Mouse (Mus musculus): ENCODE measurements around the gene Rnd3. TPM values are rescaled to one million over a fixed set of nuclear protein-coding genes. Genes with fewer than 3 reads are reported as not detected.

Gene Rnd3
- polyA plus RNA-seq (2012; rRNA removed), result 26.7 and 27.7 TPM in 2 replicates

DNA sequence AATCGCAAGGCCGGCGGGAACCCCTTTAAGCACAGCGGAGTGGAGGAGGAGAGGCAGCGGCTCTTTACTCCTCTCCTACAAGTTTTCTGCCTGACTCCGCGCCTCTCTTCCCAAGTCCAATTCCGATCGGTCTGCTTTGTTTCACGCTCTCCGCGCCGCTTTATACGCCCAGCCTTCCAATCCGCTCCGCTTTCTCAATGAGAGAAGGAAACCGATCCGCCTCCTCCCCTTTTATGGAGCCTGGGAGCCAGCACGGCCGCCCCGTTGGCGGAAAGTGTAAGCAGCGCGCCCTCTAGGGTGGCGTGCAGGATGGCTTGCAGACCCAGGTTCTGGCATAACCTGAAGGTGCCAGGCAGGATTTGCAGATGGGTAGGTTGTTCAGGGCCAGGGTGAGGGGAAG is at the start of gene Rnd3:
Gene Rnd3 (minus strand): TSS at position 137 of the 400 bp plus-strand sequence.
- peak; percentile 86 to 96 for DNase-seq (ENCODE audit: extremely low spot score in 1 of 2, low spot score in 1 of 2)

DNA sequence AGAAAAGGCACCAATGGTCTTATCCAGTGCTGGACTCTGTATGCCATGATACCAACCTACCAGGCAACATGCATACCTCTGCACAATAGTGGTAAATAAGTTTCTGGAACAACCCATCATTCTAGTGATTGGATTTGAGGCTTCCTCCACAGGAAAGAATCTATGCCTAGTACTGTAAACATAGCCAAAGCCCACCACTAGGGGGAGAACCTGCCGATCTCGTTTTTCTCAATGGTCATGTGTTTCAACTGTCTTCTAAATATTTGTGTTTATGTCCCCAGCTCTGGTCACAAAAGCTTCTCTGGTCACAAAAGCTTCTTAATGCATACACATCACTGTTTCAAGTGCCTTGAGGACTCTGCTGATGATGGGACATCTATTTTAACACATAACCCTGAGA is 43.4 kb upstream of the Rnd3 start:
- no peak for DNase-seq (ENCODE audit: extremely low spot score in 1 of 2, low spot score in 1 of 2)

DNA sequence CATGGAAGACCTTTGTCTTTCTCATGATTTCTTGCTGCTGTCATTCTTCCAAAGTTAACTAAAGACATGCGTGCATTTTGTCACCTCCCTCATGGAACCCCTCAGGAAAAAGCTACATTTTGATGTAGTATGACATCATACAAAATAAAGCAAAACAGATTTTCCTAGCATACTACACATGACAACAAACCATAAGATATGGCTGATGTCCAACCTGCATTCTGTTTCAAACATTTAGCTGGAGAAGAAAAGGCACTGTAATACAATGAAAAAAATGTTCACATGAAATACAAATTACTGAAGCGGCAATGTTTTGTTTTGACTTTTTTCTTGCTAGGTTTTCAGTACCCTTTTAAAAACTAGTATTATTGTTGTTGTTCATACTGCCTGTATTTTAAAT is 36.9 kb upstream of the Rnd3 start:
- no peak for DNase-seq (ENCODE audit: extremely low spot score in 1 of 2, low spot score in 1 of 2)

DNA sequence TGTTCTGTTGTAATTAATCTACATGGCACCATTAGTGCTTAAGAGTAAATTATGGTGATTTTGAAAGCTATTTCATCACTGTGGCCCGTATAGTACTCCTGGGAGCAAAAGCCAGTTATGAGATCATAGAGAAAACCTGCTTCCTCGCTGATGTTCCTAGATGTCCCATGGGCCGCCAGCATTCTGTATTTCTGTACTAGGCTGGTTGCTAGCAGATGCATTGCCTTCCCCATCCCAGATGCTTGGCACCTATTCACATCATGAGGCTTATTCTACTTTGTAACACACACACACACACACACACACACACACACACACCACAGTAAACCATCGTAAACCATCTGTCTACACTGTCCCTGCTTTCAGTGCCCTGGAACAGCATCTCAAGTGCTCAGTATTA is 34.1 kb upstream of the Rnd3 start:
- DNase-seq (ENCODE audit: extremely low spot score in 1 of 2, low spot score in 1 of 2), result no peak

DNA sequence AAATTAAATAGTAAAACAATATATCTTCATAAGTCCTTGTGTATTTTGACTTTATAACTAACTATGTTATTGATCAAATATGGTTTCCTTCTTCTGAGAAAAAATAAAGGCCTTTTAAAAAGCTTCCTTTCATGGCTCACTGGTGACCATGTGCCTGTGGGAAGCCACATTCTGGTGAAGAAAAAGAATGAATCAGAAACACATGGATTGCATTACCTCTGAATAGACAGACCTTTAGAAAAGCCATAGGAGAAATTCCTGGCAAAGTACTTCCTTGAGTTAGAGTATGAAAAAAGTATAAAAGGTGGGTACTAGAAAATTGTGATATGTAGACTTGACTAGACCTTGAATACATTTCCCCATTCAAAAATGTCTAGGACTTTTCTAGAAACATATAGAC is 32.5 kb upstream of the Rnd3 start:
- no peak for DNase-seq (ENCODE audit: extremely low spot score in 1 of 2, low spot score in 1 of 2)

DNA sequence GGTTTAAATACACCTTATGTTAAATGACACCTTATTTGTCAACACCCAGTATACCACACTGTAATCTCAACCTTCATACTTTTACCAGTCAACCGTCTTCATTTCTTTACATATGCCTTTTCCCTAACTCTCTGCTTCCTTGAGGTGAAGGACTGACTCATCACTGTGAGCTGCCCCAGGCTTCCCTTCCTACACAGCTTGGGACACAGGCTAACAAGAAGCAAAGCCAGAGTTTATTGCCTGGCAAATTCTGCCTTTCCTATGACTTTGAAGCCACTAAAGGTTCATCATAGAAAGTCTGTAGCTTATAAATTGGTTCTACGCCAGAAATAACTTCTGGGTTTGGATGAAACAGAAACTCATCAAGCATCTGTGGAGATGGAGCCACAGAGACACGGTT is 30.2 kb upstream of the Rnd3 start:
- DNase-seq (ENCODE audit: extremely low spot score in 1 of 2, low spot score in 1 of 2), result no peak

DNA sequence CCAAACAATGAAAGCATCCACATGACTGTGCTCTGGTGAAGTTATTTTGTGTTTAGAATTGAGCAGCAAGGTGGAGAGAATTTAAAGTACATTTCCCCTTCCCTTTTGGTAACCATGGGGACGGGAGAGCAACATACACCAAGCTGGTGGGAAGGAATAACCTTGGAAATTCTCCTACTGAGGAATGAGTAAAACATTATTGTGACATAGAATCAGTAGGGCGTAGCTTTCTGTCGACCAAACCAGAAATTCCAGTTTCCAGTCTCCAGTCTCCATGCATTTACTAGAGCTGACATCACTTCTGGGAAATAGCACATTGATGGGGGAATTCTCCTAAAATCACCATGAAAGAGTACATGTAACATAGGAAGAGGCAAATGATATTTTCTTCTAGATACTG is 28.7 kb upstream of the Rnd3 start:
- peak in 1 of 2 experiments; percentile 3 for DNase-seq (ENCODE audit: extremely low spot score in 1 of 2, low spot score in 1 of 2)

DNA sequence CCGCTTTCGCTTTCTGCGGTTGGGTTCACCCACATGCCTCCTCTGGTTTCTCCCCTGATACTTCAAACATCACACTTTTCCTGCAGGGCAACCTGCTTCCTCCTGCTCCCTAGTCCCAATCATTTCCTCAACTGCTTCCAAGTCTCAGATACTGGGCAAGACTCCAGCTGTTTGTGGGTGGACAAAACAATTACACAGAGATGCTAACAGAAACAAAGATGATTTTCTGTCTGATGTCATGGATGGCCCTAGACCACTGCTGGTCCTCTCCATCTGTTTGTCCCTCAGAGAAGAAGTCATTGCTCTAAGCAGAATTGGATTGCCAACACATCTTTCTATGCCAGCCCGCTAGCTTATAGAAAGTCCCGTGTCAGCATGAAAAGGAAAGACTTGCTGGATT is 26.4 kb upstream of the Rnd3 start:
- DNase-seq (ENCODE audit: extremely low spot score in 1 of 2, low spot score in 1 of 2), result peak in 1 of 2 experiments; percentile 4

DNA sequence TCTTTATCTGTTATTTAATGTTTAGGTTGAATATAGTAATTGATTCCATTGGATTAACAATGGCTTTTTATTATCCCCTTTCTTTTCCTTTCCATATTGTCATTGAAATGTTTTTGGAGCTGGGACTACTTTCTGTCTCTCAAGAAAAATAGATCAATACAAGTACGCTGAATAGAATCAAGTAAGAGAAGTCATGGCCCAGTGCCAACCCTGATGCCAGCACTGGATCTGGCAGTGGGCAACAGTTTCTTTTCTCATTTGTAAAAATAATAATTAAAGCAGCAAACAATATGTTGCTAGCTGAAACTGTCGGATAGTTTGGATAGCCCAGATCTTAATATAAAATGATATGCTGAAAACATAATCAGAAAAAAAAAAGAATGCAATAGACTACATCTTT is 12.2 kb upstream of the Rnd3 start:
- no peak for DNase-seq (ENCODE audit: extremely low spot score in 1 of 2, low spot score in 1 of 2)

DNA sequence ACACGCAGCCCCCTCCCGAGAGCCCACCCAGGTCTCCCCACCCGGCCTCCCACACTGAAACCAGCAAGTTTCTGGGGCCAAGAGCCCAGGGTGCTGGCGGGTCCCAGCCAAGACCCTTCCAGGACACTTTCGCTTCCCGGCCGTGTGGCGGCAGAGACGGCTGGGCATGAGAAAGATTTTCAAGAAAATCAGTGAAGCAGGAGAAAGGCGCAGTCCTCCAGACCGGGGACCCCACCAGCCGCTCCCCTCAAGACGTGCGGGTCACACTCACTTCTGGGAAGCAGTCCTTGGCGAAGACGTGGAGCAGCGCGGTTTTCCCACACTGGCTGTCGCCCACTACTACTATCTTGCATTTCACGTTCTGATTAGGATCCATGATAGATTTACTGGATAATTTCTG is 457 bp downstream of the Rnd3 start:
- DNase-seq (ENCODE audit: extremely low spot score in 1 of 2, low spot score in 1 of 2), result peak in 1 of 2 experiments; percentile 25

DNA sequence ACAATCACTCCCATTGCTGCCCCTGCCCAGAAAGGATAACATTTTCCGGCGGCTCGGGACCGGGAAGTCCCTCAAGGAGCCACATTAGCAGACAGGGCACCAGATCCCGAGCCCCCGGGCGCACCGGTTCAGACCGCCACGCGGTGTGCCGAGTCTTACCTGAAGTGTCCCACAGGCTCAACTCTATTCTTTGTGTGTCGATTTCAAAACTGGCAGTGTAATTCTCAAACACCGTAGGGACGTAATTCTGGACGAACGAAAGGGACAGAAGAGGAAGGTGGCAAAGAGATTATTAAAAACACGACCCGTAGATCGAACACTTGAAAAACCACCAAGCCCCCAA is 875 bp downstream of the Rnd3 start:
- DNase-seq (ENCODE audit: extremely low spot score in 1 of 2, low spot score in 1 of 2), result peak in 1 of 2 experiments; percentile 3

DNA sequence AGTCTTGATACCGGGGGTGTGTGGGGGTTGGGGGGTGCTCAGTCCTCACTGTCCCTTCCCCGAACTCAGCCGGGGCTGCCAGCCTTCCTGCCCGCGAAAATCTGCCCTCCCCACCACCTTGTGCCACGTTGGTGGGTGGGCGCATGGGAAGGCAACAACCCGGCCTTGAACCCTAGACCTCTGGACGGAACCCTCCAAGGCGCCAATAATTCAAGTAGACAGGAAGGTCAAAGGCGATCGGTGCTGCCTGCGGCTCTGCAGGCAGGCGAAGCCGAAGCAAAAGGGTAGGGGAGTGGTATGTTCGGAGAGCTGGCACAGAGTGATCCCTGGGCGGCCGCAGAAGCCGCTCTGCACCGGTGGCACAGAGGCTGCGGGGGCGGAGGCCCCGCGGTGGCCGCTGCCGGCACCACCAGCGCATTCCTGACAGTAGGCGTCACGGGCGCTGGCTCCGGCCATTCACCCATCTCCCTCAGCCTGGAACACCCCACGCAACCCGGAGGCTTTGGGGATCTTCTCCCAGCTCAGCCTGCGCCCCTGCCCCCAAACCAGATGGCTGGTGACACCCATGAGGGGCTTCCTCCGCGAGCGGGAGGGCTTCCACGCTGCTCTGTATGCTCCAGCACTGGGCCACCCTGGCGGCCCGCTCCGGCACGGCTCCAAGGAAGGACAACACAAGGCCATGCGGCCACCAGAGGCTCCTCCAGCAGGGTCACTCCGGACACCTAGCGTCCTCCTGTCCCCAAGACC is 1.4 kb downstream of the Rnd3 start:
- peak; percentile 22 to 62 for DNase-seq (ENCODE audit: extremely low spot score in 1 of 2, low spot score in 1 of 2)

DNA sequence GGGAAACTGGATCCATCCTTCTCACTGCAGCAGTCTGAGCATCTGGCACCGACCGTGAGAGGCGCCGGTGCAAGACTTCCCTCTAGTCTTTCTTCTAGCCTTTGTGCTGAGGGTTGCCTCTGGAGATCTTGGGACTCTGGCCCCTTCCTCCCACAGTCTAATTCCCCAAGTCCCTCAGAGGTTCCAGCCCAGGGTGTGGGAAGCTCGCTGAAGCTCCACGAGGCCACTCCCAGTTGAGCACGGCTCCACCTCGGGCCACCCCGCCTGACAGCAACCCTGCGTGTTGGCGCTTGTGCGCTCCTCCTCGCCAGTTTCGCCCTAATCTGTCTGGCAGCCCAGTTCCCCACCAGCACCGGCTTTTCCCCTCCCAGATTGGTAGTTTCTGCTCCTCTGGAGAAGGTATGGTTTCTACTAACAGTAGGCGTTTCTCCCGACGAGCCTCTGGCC is 2.0 kb downstream of the Rnd3 start:
- peak; percentile 62 to 81 for DNase-seq (ENCODE audit: extremely low spot score in 1 of 2, low spot score in 1 of 2)

DNA sequence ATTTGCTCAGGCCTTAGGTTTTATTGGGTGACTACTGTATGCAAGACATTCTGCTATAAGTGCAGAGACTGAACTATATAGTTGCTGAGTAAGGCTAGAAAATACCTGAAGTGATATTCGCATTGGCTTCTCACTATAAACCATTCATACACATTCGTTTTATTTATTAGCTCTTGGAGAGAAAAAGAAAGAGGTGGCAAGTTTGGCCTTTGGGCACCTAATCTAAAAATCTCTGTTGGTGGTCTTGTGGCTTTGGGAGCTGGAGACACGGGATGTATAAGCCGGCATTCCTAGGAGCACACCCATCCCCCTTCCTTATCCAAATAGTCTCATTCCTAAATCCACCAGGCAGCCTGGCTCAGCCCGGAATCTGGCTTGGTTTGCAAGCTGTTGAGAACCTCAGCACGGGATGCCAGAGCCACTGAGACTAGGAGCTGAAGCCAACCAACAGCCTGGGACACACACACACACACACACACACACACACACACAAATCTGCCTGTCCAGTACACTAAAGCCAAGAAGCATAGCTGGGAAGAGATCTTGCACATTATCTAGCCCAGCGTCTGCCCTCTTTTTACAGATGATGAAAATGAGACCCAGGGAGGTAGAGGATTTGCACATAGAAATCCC is 3.0 kb downstream of the Rnd3 start:
- peak; percentile 46 to 53 for DNase-seq (ENCODE audit: extremely low spot score in 1 of 2, low spot score in 1 of 2)

DNA sequence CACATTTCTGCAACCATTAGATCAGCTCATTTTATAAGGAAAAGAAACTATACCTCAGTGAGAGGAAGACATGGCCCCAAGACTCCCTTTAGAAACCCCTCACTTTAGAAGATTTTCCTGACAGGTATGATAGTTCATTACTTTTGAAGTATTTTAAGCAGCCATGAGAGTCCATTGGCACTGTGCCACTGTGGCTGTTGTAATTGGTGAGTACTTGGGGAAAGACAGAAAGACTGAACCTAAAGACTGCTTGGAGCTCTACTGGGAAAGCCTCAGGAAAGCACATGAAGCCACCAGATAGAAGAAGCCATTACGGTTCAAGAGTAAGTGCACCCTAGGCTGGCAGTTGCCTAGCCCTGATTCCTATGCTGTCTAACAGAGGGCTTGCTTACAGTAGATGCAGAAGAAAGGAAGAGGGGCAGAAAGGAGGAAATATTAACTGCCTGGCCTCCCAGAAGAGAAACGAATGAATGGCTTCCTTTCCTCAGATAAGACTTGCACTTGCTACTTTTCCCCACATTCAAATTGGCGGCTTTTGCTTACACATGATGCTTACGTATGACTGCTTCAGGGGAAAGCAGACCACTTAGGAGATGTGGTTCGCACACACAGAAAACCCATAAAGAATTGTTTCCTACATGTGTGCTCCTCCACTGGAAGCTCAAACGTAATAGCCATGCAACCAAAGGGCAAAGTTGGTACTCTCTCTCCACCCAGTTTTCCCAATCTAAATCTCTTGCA is 4.4 kb downstream of the Rnd3 start:
- no peak for DNase-seq (ENCODE audit: extremely low spot score in 1 of 2, low spot score in 1 of 2)

DNA sequence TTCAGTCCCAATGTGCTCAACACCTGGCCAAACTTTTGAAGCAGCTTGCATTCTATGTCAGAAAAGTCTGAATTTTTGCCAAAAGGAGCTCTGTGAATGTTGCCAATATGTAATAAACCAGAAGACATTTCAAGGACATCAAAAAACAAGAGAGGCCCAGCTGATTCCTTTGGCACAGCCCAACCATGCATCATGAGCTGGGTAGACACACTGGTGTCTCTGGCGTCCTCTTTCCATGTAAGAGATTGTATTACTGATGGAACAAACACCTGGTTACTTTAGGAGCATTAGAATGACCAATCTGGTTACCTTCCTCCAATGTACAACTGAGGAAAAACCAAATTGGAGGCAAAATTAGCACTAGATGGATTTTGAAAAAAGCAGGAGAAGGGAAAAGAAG is 6.5 kb downstream of the Rnd3 start:
- no peak for DNase-seq (ENCODE audit: extremely low spot score in 1 of 2, low spot score in 1 of 2)

DNA sequence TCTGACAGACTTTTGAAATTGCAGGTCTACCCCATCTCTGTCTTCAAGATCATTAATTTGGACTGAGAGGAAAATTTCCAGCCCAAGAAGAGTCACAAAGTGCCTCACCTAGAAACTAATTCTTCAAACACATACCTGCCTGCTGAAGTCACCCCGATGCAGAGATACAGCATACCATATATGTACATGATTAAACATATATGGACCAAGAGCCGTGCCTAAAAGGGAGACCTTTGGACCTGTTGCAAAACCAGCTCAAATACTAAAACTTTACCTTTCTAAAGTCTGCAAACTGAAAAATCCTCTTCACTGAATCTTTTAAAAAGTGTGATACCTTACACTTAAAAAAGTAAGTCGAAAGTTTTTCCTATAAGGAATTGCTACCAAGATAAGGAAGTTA is 7.6 kb downstream of the Rnd3 start:
- DNase-seq (ENCODE audit: extremely low spot score in 1 of 2, low spot score in 1 of 2), result no peak

DNA sequence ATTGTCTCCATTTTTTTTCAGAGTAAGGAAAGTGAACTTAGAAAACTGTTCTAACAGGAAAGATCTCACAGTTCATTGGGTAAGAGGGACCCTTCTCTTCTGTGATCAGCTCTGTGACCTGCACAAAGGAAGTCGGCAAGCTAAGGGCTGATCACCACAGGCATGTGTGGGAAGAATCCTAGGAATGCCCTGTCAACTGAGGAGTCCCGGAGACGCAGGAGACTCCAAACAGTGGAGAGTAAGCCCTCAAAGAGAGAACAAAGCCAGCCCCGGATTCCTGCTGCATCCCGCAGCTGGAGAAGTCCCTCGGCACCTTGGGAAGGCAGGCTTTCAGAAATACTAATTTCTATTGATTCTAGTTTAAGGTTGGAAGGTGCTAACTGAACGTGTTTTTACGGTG is 8.4 kb downstream of the Rnd3 start:
- DNase-seq (ENCODE audit: extremely low spot score in 1 of 2, low spot score in 1 of 2), result no peak

DNA sequence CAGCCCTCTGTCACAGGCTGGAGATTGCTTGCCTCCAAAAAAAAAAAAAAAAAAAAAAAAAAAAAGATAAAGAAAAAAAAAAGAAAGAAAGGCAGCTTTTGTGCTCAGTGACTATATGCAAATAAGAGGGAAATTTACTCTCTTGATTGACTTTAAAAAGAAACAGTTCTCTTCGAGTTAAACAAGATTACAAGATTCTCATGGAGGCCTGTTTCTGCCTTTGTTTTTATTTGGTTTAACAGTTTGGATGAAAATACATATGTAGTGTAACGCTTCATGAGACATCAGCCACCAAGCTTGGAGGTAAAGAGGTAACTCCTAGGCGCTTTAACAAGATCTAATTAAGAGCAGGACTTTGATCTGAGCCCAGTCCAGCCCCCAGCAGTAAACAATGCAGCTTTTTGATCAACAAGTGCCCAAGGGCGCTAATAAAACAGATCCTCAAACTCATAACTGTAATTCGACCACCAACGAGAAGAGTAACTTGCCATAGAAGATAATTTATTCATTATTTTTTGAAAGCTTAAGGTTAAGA is 8.9 kb downstream of the Rnd3 start:
- no peak for DNase-seq (ENCODE audit: extremely low spot score in 1 of 2, low spot score in 1 of 2)

DNA sequence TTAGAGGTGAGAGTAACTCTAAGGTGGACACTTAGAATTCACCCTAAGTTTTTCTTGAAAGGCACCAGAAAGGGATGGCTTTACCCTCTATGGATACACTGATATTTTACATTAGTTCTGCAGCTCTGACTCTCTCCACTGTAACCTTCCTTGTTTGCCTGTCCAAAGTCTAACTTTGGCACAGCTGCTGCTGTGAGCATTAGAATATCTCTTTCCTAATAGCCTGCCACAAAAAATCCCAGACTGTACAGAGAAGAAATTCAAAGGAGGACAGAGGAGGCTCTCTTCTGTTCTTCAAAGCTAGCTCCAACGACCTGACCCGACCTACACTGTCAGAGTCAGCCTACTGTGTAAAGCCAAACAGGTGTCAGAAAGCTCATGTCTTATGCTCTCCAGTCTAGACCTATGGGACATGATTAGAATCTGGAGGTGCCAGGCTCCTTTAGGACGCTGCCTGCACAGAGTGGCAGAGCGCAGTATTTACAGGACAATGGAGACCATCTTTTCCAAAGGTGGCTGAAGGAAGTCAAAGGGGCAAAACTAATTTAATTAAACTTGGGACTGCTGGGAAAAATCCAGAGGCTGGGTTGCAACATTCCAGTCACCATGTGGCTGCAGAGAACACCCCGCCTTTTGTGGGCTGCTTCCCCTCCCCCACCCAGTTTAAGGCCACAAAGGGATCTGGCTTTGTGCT is 9.5 kb downstream of the Rnd3 start:
- DNase-seq (ENCODE audit: extremely low spot score in 1 of 2, low spot score in 1 of 2), result no peak

DNA sequence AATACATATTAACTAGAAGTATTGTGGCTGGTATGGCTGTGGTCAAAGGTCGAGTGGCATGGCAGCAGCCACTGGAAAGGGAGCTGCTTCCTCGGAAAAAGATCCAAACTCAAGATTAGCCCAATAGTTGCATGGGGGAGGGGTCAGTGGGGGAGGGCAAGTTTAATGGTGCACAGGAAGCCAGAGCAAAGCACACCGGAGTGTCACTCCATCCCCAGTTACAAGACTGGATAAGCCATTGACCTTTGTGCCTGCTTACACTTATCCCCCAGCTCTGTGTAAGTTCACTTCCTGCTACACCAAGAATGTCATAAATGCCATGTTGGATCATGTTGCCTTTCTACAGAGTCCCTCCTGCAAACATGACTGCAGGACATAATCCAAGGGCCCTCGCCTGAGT is 11.2 kb downstream of the Rnd3 start:
- DNase-seq (ENCODE audit: extremely low spot score in 1 of 2, low spot score in 1 of 2), result no peak
